Mouse (Mus musculus) midbrain, embryonic 13.5 days (tissue): ENCODE data around the gene Apopt1. TPM values are rescaled to one million over a fixed set of nuclear protein-coding genes. Genes with fewer than 3 reads are reported as not detected.

Experiments
- ATAC-seq: fragments of 200-750 bp; cut with Nextera tagmentation; 2 replicates; pipeline ENCODE4 v1.8.0; 2017; ENCODE audit warnings: mild to moderate bottlenecking, moderate TSS enrichment, moderate library complexity
- H3K27ac ChIP-seq: fragments of 300-500 bp; sonication (generic); 2 replicates; pipeline ENCODE4 v1.5.1; 2015; ENCODE audit warnings: inconsistent platforms, mild to moderate bottlenecking, moderate library complexity
- H3K27me3 ChIP-seq: fragments of 300-500 bp; sonication (generic); 2 replicates; pipeline ENCODE4 v1.6.1; 2015; ENCODE audit warnings: mild to moderate bottlenecking, inconsistent platforms
- H3K36me3 ChIP-seq: fragments of 300-500 bp; sonication (generic); 2 replicates; pipeline ENCODE4 v1.6.1; 2015; ENCODE audit warnings: mild to moderate bottlenecking, inconsistent platforms
- H3K4me1 ChIP-seq: fragments of 300-500 bp; sonication (generic); replicated peaks from 2 replicates; pipeline ENCODE4 v1.6.1; 2015; ENCODE audit warnings: inconsistent platforms
- H3K4me2 ChIP-seq: fragments of 300-500 bp; sonication (generic); replicated peaks from 2 replicates; pipeline ENCODE4 v1.6.1; 2015; ENCODE audit warnings: moderate library complexity, mild to moderate bottlenecking, inconsistent platforms
- H3K4me3 ChIP-seq: fragments of 300-500 bp; sonication (generic); replicated peaks from 2 replicates; pipeline ENCODE4 v1.5.1; 2015; ENCODE audit warnings: mild to moderate bottlenecking, inconsistent platforms
- H3K9ac ChIP-seq: fragments of 300-500 bp; sonication (generic); replicated peaks from 2 replicates; pipeline ENCODE4 v1.6.1; 2015; ENCODE audit warnings: mild to moderate bottlenecking, inconsistent platforms
- H3K9me3 ChIP-seq: fragments of 300-500 bp; sonication (generic); 2 replicates; pipeline ENCODE4 v1.6.1; 2016; ENCODE audit warnings: mild to moderate bottlenecking, inconsistent platforms
- WGBS: fragments of 180-500 bp; shearing (Covaris S2); methylation state at CpG from one replicate; pipeline ENCODE4 v1.1.7; 2015; 5-methylcytosine and 5-hydroxymethylcytosine counted together
- polyA plus RNA-seq: library from polyadenylated mRNA; unstranded; fragments of >200 nt; fragmentation: Nextera tagmentation; extraction: Ambion mirVana; gene quantifications from 2 replicates; pipeline ENCODE4 v1.2.1, GENCODE M21; 2015

Gene Apopt1
- polyA plus RNA-seq, 1 experiment from 2014 or later = 59.6 TPM

- Histone ChIP-seq H3K9me3 (no peaks in the 10 kb centered on the region), H3K27ac (peak overlapping the region; percentile 60), H3K9ac (no peak overlapping the region; the same call in 1 of the 2 replicates), H3K27me3 (no peaks in the 10 kb centered on the region), H3K36me3 (peaks cover 25% of the 10 kb centered on the region), H3K4me1 (peaks cover 48% of the 10 kb centered on the region), H3K4me3 (no peak overlapping the region), H3K4me2 (peak overlapping the region; percentile 2; the same call in 1 of the 2 replicates)
- ATAC-seq = peak; percentile 48; the same call in 1 of the 2 replicates
- 30% methylated on average over 10 of the region's 10 CpGs for WGBS
Measured at GRCm38 (mm10) chr12:111769306-111769705, 56.2 kb downstream of the Apopt1 start.

DNA sequence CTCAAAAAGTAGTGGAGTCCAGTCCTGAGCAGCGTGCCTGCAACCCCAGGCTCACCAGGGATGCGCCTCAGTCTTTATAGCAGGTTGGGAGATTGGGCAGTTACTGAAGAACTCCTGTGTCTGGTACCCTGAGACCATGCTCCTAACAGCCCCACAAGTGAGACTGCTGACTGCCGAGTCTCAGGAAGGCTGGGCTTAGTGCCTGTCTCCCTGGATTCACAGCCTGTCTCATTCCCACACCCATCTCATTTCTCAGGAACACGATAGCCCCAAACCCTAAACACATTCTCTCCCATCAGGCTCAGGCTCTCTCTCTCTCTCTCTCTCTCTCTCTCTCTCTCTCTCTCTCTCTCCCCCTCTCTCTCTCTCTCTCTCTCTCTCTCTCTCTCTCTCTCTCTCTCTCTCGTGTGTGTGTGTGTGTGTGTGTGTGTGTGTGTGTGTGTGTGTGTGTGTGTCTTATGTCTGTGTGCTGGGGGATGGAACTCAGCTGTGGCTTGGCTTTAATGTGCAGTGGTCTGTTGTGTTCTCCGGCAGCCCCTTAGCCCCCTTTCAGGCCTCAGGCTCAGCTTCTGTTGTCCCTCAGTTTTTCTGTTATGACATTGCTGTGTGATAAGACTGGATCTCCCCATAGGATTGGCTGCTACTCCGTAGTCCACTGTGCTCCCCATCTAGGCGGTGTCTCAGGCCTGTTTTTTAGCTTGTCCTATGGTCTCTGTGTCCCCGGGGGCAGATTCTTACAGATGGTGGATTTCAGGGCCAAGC lies 56.9 kb downstream of the Apopt1 start:
- no peak overlapping the region for H3K4me3 ChIP-seq
- H3K27ac ChIP-seq = peak overlapping the region; percentile 60
- H3K9ac ChIP-seq = no peak overlapping the region; the same call in 1 of the 2 replicates
- H3K4me2 ChIP-seq = peak overlapping the region; percentile 2; the same call in 1 of the 2 replicates
- H3K4me1 ChIP-seq = peaks cover 48% of the 10 kb centered on the region
- no peaks in the 10 kb centered on the region for H3K9me3 ChIP-seq
- no peaks in the 10 kb centered on the region for H3K27me3 ChIP-seq
- WGBS = 64% methylated on average over 8 of the region's 9 CpGs
- peaks cover 31% of the 10 kb centered on the region for H3K36me3 ChIP-seq
- ATAC-seq = no peak

- no peaks in the 10 kb centered on the region for H3K9me3 ChIP-seq
- H3K36me3 ChIP-seq = peaks cover 38% of the 10 kb centered on the region
- no peak for ATAC-seq
- no peak overlapping the region for H3K9ac ChIP-seq
- no peak overlapping the region for H3K4me2 ChIP-seq
- no peak overlapping the region for H3K4me3 ChIP-seq
- H3K4me1 ChIP-seq = peaks cover 42% of the 10 kb centered on the region
- H3K27me3 ChIP-seq = no peaks in the 10 kb centered on the region
- H3K27ac ChIP-seq = 0 out of 2 replicates have a peak overlapping the region, but pooled peaks have one; percentile 19
- WGBS = 89% methylated on average over 10 of the region's 10 CpGs
Measured at GRCm38 (mm10) chr12:111770651-111771050, 57.6 kb downstream of the Apopt1 start.

DNA sequence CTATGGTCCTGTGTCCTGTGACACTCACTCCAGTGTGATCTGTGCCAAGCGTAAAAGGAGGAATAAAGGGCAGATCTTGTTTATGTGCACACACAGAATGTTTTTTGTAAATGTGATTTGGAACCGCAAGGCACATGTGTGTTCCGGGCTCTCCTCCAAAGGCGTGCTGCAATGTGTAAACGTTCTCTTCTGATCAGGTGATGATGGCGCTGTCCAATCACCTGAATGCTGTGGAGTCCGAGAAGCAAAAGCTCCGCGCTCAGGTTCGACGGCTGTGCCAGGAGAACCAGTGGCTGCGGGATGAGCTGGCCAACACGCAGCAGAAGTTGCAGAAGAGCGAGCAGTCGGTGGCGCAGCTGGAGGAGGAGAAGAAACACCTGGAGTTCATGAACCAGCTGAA lies 61.1 kb downstream of the Apopt1 start:
- no peaks in the 10 kb centered on the region for H3K9me3 ChIP-seq
- WGBS = 93% methylated on average over 16 of the region's 16 CpGs
- H3K4me3 ChIP-seq = no peak overlapping the region
- H3K36me3 ChIP-seq = peaks cover 71% of the 10 kb centered on the region
- H3K27ac ChIP-seq = no peak overlapping the region; the same call in 1 of the 2 replicates
- no peak for ATAC-seq
- no peak overlapping the region for H3K9ac ChIP-seq
- peaks cover 20% of the 10 kb centered on the region for H3K4me1 ChIP-seq
- no peaks in the 10 kb centered on the region for H3K27me3 ChIP-seq
- H3K4me2 ChIP-seq = no peak overlapping the region

GRCm38 (mm10) chr12:111774845-111775244 lies 61.8 kb downstream of the Apopt1 start:
- 0 out of 2 replicates have a peak, but pooled peaks have one; percentile 9 for ATAC-seq
- Histone ChIP-seq H3K9me3 (no peaks in the 10 kb centered on the region), H3K4me1 (peaks cover 13% of the 10 kb centered on the region), H3K9ac (no peak overlapping the region; the same call in 1 of the 2 replicates), H3K27me3 (no peaks in the 10 kb centered on the region), H3K4me3 (no peak overlapping the region), H3K27ac (no peak overlapping the region; the same call in 1 of the 2 replicates), H3K36me3 (peaks cover 78% of the 10 kb centered on the region), H3K4me2 (no peak overlapping the region)
- WGBS = 71% methylated on average over 15 of the region's 15 CpGs

DNA sequence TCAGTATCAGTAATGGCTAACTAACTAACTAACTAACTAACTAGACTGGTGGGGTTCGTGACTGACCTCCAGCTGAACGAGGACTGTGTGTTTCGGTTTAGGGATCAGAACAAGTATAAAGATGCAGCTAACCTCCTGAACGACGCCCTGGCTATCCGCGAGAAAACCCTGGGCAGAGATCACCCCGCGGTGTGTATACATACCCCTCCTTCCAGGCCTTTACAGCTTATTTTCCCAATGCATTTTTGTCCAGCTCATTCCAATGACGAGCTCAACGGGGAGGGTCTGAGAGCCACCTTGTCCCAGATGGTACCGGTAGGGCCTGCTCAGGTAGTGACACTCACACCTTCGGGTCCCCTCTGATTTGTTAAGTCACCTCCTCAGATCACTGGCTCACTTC lies 64.9 kb downstream of the Apopt1 start:
- WGBS = 93% methylated on average over 13 of the region's 13 CpGs

DNA sequence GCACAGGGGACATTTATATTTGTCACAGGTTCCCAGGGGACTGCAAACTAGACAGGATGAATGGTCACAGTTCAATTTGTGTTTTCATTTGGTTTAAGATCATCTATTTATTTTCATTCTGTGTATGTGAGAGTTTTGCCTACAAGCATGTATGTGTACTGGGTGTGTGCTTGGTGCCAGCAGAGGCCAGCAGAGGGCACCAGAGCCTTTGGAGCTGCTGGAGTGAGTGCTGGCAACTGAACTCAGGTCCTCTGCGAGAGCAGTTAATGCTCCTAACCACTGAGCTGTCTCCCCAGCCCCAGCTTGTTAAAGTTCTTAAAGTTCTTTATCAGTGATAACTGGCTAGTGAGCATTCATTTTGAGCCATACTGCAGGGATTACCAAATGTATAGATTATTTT lies 66.5 kb downstream of the Apopt1 start:
- Histone ChIP-seq H3K9ac (no peak overlapping the region), H3K27ac (no peak overlapping the region), H3K4me3 (no peak overlapping the region), H3K27me3 (no peaks in the 10 kb centered on the region), H3K4me1 (peaks cover 5% of the 10 kb centered on the region; the same call in 1 of the 2 replicates), H3K4me2 (no peak overlapping the region), H3K36me3 (peaks cover 99% of the 10 kb centered on the region), H3K9me3 (no peaks in the 10 kb centered on the region)
- ATAC-seq = no peak
- WGBS = 100% methylated on average over 1 of the region's 1 CpGs

More for the DNA sequence above, 64.9 kb downstream of the Apopt1 start:
- no peak overlapping the region for H3K4me2 ChIP-seq
- H3K9me3 ChIP-seq = no peaks in the 10 kb centered on the region
- H3K4me1 ChIP-seq = peaks cover 5% of the 10 kb centered on the region; the same call in 1 of the 2 replicates
- no peak overlapping the region for H3K9ac ChIP-seq
- peaks cover 99% of the 10 kb centered on the region for H3K36me3 ChIP-seq
- ATAC-seq = no peak
- H3K27ac ChIP-seq = no peak overlapping the region
- H3K27me3 ChIP-seq = no peaks in the 10 kb centered on the region
- no peak overlapping the region for H3K4me3 ChIP-seq

- Histone ChIP-seq H3K4me1 (no peaks in the 10 kb centered on the region), H3K4me3 (no peak overlapping the region), H3K9me3 (no peaks in the 10 kb centered on the region), H3K36me3 (peaks cover 100% of the 10 kb centered on the region), H3K27me3 (no peaks in the 10 kb centered on the region), H3K9ac (no peak overlapping the region), H3K4me2 (no peak overlapping the region), H3K27ac (no peak overlapping the region)
- WGBS = 73% methylated on average over 15 of the region's 15 CpGs
- ATAC-seq = no peak
Measured at GRCm38 (mm10) chr12:111785174-111785573, 72.1 kb downstream of the Apopt1 start.

DNA sequence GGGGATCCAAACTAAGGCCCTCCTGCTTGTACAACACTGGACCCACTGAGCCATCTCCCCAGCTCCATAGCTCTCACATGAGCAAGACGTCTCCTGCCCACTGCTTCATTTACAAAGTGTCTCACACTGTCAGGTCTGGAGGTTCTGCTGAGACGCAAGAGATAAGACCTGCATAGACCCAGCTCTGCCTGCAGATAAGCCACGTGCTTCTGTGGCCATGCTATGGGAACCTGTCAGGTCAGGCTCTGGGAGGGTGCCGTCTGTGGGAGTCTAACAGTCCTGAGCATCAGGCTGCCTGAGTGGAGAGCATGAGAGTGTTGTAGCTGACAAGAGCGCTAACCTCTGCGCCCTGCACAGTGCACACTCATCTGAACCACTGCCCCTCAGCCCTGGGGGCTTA lies 74.0 kb downstream of the Apopt1 start:
- H3K9ac ChIP-seq = no peak overlapping the region
- no peaks in the 10 kb centered on the region for H3K9me3 ChIP-seq
- no peak overlapping the region for H3K4me2 ChIP-seq
- no peaks in the 10 kb centered on the region for H3K27me3 ChIP-seq
- peaks cover 100% of the 10 kb centered on the region for H3K36me3 ChIP-seq
- no peak for ATAC-seq
- no peak overlapping the region for H3K27ac ChIP-seq
- no peaks in the 10 kb centered on the region for H3K4me1 ChIP-seq
- 94% methylated on average over 6 of the region's 6 CpGs for WGBS
- no peak overlapping the region for H3K4me3 ChIP-seq

DNA sequence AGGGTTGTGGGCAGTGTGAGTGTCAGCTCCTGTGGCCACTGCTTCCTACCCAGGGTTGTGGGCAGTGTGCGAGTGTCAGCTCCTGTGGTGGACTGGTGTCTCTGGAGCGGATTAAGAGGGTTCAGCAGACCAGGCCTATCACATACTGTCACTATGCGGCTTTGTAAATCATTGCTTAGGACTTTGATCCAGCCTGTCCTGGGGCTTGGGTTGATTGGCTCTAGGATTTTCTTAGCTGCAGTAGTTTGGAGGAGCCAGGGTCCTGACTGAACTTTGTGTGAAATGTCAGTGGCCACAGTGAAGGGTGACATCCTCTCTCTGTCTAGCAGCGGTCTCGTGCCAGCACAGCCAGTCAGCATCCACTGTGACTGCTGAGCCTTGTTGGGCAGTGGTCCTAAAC lies 77.0 kb downstream of the Apopt1 start:
- Histone ChIP-seq H3K4me2 (no peak overlapping the region), H3K36me3 (peaks cover 99% of the 10 kb centered on the region), H3K27me3 (no peaks in the 10 kb centered on the region), H3K4me3 (no peak overlapping the region), H3K4me1 (no peaks in the 10 kb centered on the region), H3K9ac (no peak overlapping the region), H3K9me3 (no peaks in the 10 kb centered on the region), H3K27ac (no peak overlapping the region)
- ATAC-seq = no peak
- WGBS = 96% methylated on average over 5 of the region's 5 CpGs

GRCm38 (mm10) chr12:111790631-111791030 lies 77.6 kb downstream of the Apopt1 start:
- no peaks in the 10 kb centered on the region for H3K4me1 ChIP-seq
- H3K4me2 ChIP-seq = no peak overlapping the region
- peaks cover 99% of the 10 kb centered on the region for H3K36me3 ChIP-seq
- no peaks in the 10 kb centered on the region for H3K9me3 ChIP-seq
- H3K27me3 ChIP-seq = no peaks in the 10 kb centered on the region
- no peak for ATAC-seq
- H3K9ac ChIP-seq = no peak overlapping the region
- WGBS = 92% methylated on average over 7 of the region's 7 CpGs
- no peak overlapping the region for H3K4me3 ChIP-seq
- H3K27ac ChIP-seq = no peak overlapping the region

GRCm38 (mm10) chr12:111791474-111792104 lies 78.5 kb downstream of the Apopt1 start:
- H3K9ac ChIP-seq = no peak overlapping the region
- H3K4me2 ChIP-seq = no peak overlapping the region
- WGBS = 74% methylated on average over 13 of the region's 13 CpGs
- no peaks in the 10 kb centered on the region for H3K9me3 ChIP-seq
- H3K4me1 ChIP-seq = no peaks in the 10 kb centered on the region
- H3K4me3 ChIP-seq = no peak overlapping the region
- 0 out of 2 replicates have a peak overlapping the region, but pooled peaks have one; percentile 19 for H3K27ac ChIP-seq
- peaks cover 99% of the 10 kb centered on the region for H3K36me3 ChIP-seq
- ATAC-seq = no peak
- H3K27me3 ChIP-seq = no peaks in the 10 kb centered on the region
